12 mouse cellular contexts compared by ENCODE assay signal in genomic region chr8:61374059-61374755, GRCm38 (mm10).
DNase-seq lines count a peak whose midpoint lies in the region; ATAC-seq and TF ChIP-seq lines count a peak whose summit lies in the region.
"Had no signal": no experiment of that assay in that cellular context is flagged by ENCODE, and none has a peak within 500 bp of the region (broad histone marks: within the 10 kb centered on the region; RNA-seq: fewer than 3 reads in every experiment).

No protein-coding gene starts in this region.

- peak; percentile 58; the same call in 1 of the 2 replicates for ATAC-seq in hindbrain, postnatal 0 days
- ATAC-seq in hindbrain, embryonic 13.5 days (ENCODE audit: low FRiP score): no peak

- H3K4me2 ChIP-seq in hindbrain, postnatal 0 days (ENCODE audit: low read depth, low read length): no peak overlapping the region
- no peak overlapping the region for H3K4me2 ChIP-seq in hindbrain, embryonic 13.5 days
- H3K4me2 ChIP-seq: liver, embryonic 15.5 days had no signal

- H3K9ac ChIP-seq in hindbrain, postnatal 0 days (replicated peaks; ENCODE audit: low read length): no peak overlapping the region
- H3K9ac ChIP-seq in hindbrain, embryonic 13.5 days: no peak overlapping the region
- H3K9ac ChIP-seq: liver, embryonic 15.5 days had no signal

- H3K36me3 ChIP-seq in hindbrain, postnatal 0 days (ENCODE audit: insufficient read depth, low read length): peaks cover 15% of the 10 kb centered on the region; the same call in 1 of the 2 replicates
- peaks cover 37% of the 10 kb centered on the region for H3K36me3 ChIP-seq in hindbrain, embryonic 13.5 days
- H3K36me3 ChIP-seq: liver, embryonic 15.5 days had no signal

- TF ChIP-seq CTCF in hindbrain, postnatal 0 days (IDR thresholded peaks at IDR 0.05; ENCODE audit: low read depth): peak; percentile 53

- 79% methylated on average over 16 of the region's 16 CpGs for WGBS in hindbrain, postnatal 0 days
- WGBS in hindbrain, embryonic 13.5 days: 82% methylated on average over 16 of the region's 16 CpGs

- H3K27ac ChIP-seq in hindbrain, postnatal 0 days: no peak overlapping the region
- no peak overlapping the region for H3K27ac ChIP-seq in hindbrain, embryonic 13.5 days
- H3K27ac ChIP-seq: liver, embryonic 15.5 days had no signal

- no peaks in the 10 kb centered on the region for H3K27me3 ChIP-seq in hindbrain, postnatal 0 days (ENCODE audit: insufficient read depth, low read length)
- no peaks in the 10 kb centered on the region for H3K27me3 ChIP-seq in hindbrain, embryonic 13.5 days
- H3K27me3 ChIP-seq: liver, embryonic 15.5 days had no signal

- no peaks in the 10 kb centered on the region for H3K9me3 ChIP-seq in hindbrain, postnatal 0 days (ENCODE audit: low read length)
- H3K9me3 ChIP-seq in hindbrain, embryonic 13.5 days: no peaks in the 10 kb centered on the region
- H3K9me3 ChIP-seq: liver, embryonic 15.5 days had no signal

- H3K4me1 ChIP-seq in hindbrain, postnatal 0 days (ENCODE audit: insufficient read depth, low read length): no peaks in the 10 kb centered on the region
- peaks cover 15% of the 10 kb centered on the region for H3K4me1 ChIP-seq in hindbrain, embryonic 13.5 days (replicated peaks)
- H3K4me1 ChIP-seq: liver, embryonic 15.5 days had no signal

- no peak for DNase-seq in hindbrain, postnatal 0 days (ENCODE audit: low spot score)
- peak; percentile 41 for DNase-seq in 3T3-L1 (ENCODE audit: low read depth, low spot score)
- peak; percentile 14 for DNase-seq in adipocyte (ENCODE audit: low spot score)
- peak; percentile 34 for DNase-seq in induced T-regulatory cell, adult 2 months (ENCODE audit: low read depth)
- DNase-seq in yolk sac, embryonic 10.5 days (ENCODE audit: low spot score): no peak
- no peak for DNase-seq in urinary bladder, postnatal 25 days (ENCODE audit: low spot score)
- no peak for DNase-seq in adrenal gland, adult (ENCODE audit: inconsistent age in 2 of 2, low spot score in 1 of 2)
- DNase-seq: embryo, embryonic 11 days; right cerebral cortex, postnatal 25 days; thymus, adult 2 months had no signal

- H3K4me3 ChIP-seq in hindbrain, postnatal 0 days (ENCODE audit: low read length): no peak overlapping the region
- H3K4me3 ChIP-seq in hindbrain, embryonic 13.5 days: no peak overlapping the region
- H3K4me3 ChIP-seq: liver, embryonic 15.5 days had no signal

Comparison
In these comparisons a context has a peak if more than half of its experiments do, and no peak if none do; other contexts are left out.
1. DNase-seq: peak in 3T3-L1 (single experiment), adipocyte (single experiment) and induced T-regulatory cell, adult 2 months (single experiment); none in hindbrain, postnatal 0 days (single experiment), yolk sac, embryonic 10.5 days (single experiment), urinary bladder, postnatal 25 days (single experiment) and adrenal gland, adult (0 of 2).